Mouse (Mus musculus): ENCODE data around the gene Krt20. TPM values are rescaled to one million over a fixed set of nuclear protein-coding genes. Genes with fewer than 3 reads are reported as not detected.

The Krt20 gene
- polyA plus RNA-seq, 1 experiment from 2014 or later: 0.13 TPM

GRCm38 (mm10) chr11:99396661-99397060 is 41.3 kb downstream of the Krt20 start:
- WGBS: 82% methylated on average over 2 of the region's 2 CpGs
- Histone ChIP-seq H3K27me3 (ENCODE audit: control insufficient read depth, insufficient read depth, low read length) (peaks cover 2% of the 10 kb centered on the region; the same call in 1 of the 2 replicates), H3K4me3 (ENCODE audit: low read depth, low read length) (no peak overlapping the region)

DNA sequence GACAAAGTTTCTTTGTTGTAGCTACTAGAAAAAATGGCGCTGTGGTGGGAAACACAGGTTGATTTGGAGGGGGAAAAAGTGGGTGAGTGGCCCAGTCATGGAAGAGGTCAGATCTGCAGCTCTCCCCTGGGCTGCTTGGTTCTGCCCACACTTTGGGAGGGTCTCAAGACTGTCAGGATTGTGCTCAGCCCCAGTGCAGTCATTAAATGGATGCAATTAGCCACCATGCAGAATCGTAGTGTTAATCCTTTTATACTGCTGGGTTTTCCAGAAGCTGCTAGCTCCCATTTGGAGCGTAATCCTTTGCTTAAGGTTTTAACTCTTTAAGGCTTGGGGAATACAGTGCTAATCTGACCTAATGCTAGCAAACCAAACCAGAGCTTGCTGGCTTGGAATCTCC is 41.9 kb downstream of the Krt20 start:
- Histone ChIP-seq H3K27ac (ENCODE audit: low read depth, low read length) (no peak overlapping the region), H3K27me3 (ENCODE audit: control insufficient read depth, insufficient read depth, low read length) (peaks cover 2% of the 10 kb centered on the region; the same call in 1 of the 2 replicates), H3K9me3 (ENCODE audit: control insufficient read depth, low read length) (no peaks in the 10 kb centered on the region), H3K9ac (replicated peaks; ENCODE audit: low read depth, low read length) (no peak overlapping the region), H3K4me3 (ENCODE audit: low read depth, low read length) (no peak overlapping the region), H3K36me3 (ENCODE audit: control insufficient read depth, insufficient read depth, low read length) (no peaks in the 10 kb centered on the region), H3K4me1 (ENCODE audit: control insufficient read depth, insufficient read depth, low read length) (no peaks in the 10 kb centered on the region), H3K4me2 (ENCODE audit: low read depth, low read length) (no peak overlapping the region)
- no peak for ATAC-seq (ENCODE audit: low read depth)
- WGBS: 36% methylated on average over 3 of the region's 3 CpGs

More at GRCm38 (mm10) chr11:99396661-99397060, 41.3 kb downstream of the Krt20 start:
- no peak overlapping the region for H3K27ac ChIP-seq (ENCODE audit: low read depth, low read length)
- no peak overlapping the region for H3K4me2 ChIP-seq (ENCODE audit: low read depth, low read length)
- no peak for ATAC-seq (ENCODE audit: low read depth)
- no peaks in the 10 kb centered on the region for H3K4me1 ChIP-seq (ENCODE audit: control insufficient read depth, insufficient read depth, low read length)
- H3K36me3 ChIP-seq (ENCODE audit: control insufficient read depth, insufficient read depth, low read length): no peaks in the 10 kb centered on the region
- no peak overlapping the region for H3K9ac ChIP-seq (replicated peaks; ENCODE audit: low read depth, low read length)
- H3K9me3 ChIP-seq (ENCODE audit: control insufficient read depth, low read length): no peaks in the 10 kb centered on the region

DNA sequence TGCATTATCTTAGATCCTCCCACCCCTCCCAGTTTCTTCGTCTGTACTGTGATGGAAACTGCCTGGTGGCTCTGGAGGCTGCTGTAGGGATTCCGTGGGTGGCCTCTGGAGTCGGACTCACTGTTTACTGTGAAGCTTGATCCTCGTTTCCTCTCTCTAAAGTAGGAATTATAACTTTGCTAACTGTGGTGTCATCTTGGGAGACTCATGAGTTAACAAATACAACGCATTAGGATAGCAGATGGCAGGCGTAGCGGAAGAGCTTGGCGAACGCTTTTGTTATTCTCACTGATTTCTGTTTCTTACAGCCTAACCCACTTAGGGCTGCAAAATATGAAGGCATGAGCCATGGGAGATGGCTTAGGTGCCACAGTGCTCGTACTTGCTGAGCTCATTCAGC is 45.5 kb downstream of the Krt20 start:
- Histone ChIP-seq H3K36me3 (ENCODE audit: control insufficient read depth, insufficient read depth, low read length) (no peaks in the 10 kb centered on the region), H3K27me3 (ENCODE audit: control insufficient read depth, insufficient read depth, low read length) (no peaks in the 10 kb centered on the region), H3K4me1 (ENCODE audit: control insufficient read depth, insufficient read depth, low read length) (no peaks in the 10 kb centered on the region), H3K9me3 (ENCODE audit: control insufficient read depth, low read length) (no peaks in the 10 kb centered on the region), H3K4me3 (ENCODE audit: low read depth, low read length) (no peak overlapping the region), H3K9ac (replicated peaks; ENCODE audit: low read depth, low read length) (no peak overlapping the region), H3K27ac (ENCODE audit: low read depth, low read length) (no peak overlapping the region), H3K4me2 (ENCODE audit: low read depth, low read length) (no peak overlapping the region)
- no peak for ATAC-seq (ENCODE audit: low read depth)
- 89% methylated on average over 10 of the region's 10 CpGs for WGBS

GRCm38 (mm10) chr11:99391375-99391774 is 46.6 kb downstream of the Krt20 start:
- Histone ChIP-seq H3K4me2 (ENCODE audit: low read depth, low read length) (no peak overlapping the region), H3K9ac (replicated peaks; ENCODE audit: low read depth, low read length) (no peak overlapping the region), H3K4me1 (ENCODE audit: control insufficient read depth, insufficient read depth, low read length) (peaks cover 4% of the 10 kb centered on the region; the same call in 1 of the 2 replicates), H3K36me3 (ENCODE audit: control insufficient read depth, insufficient read depth, low read length) (no peaks in the 10 kb centered on the region), H3K27me3 (ENCODE audit: control insufficient read depth, insufficient read depth, low read length) (no peaks in the 10 kb centered on the region), H3K4me3 (ENCODE audit: low read depth, low read length) (no peak overlapping the region), H3K27ac (ENCODE audit: low read depth, low read length) (no peak overlapping the region), H3K9me3 (ENCODE audit: control insufficient read depth, low read length) (no peaks in the 10 kb centered on the region)
- 86% methylated on average over 6 of the region's 6 CpGs for WGBS
- no peak for ATAC-seq (ENCODE audit: low read depth)

- no peaks in the 10 kb centered on the region for H3K27me3 ChIP-seq (ENCODE audit: control insufficient read depth, insufficient read depth, low read length)
These were observed 47.1 kb downstream of the Krt20 start for GRCm38 (mm10) chr11:99390866-99391265.

GRCm38 (mm10) chr11:99389264-99389663 is 48.7 kb downstream of the Krt20 start, which contains the start of gene Krt10:
Gene Krt10, minus strand, starts transcription at chr11:99389364.
- Histone ChIP-seq H3K9me3 (ENCODE audit: control insufficient read depth, low read length) (no peaks in the 10 kb centered on the region), H3K36me3 (ENCODE audit: control insufficient read depth, insufficient read depth, low read length) (no peaks in the 10 kb centered on the region), H3K9ac (replicated peaks; ENCODE audit: low read depth, low read length) (no peak within 1 kb of the TSS), H3K4me2 (ENCODE audit: low read depth, low read length) (no peak within 1 kb of the TSS), H3K27me3 (ENCODE audit: control insufficient read depth, insufficient read depth, low read length) (no peaks in the 10 kb centered on the region), H3K4me1 (ENCODE audit: control insufficient read depth, insufficient read depth, low read length) (peaks cover 4% of the 10 kb centered on the region; the same call in 1 of the 2 replicates), H3K27ac (ENCODE audit: low read depth, low read length) (no peak within 1 kb of the TSS), H3K4me3 (ENCODE audit: low read depth, low read length) (no peak within 1 kb of the TSS)
- 78% methylated on average over 4 of the region's 4 CpGs for WGBS
- no peak for ATAC-seq (ENCODE audit: low read depth)

More at GRCm38 (mm10) chr11:99390866-99391265, 47.1 kb downstream of the Krt20 start:
- Histone ChIP-seq H3K36me3 (ENCODE audit: control insufficient read depth, insufficient read depth, low read length) (no peaks in the 10 kb centered on the region), H3K4me3 (ENCODE audit: low read depth, low read length) (no peak overlapping the region), H3K27ac (ENCODE audit: low read depth, low read length) (no peak overlapping the region), H3K9ac (replicated peaks; ENCODE audit: low read depth, low read length) (no peak overlapping the region), H3K9me3 (ENCODE audit: control insufficient read depth, low read length) (no peaks in the 10 kb centered on the region), H3K4me2 (ENCODE audit: low read depth, low read length) (no peak overlapping the region), H3K4me1 (ENCODE audit: control insufficient read depth, insufficient read depth, low read length) (peaks cover 4% of the 10 kb centered on the region; the same call in 1 of the 2 replicates)
- WGBS: 88% methylated on average over 7 of the region's 7 CpGs
- ATAC-seq (ENCODE audit: low read depth): no peak

GRCm38 (mm10) chr11:99388661-99389060 is 49.3 kb downstream of the Krt20 start:
- Histone ChIP-seq H3K27me3 (ENCODE audit: control insufficient read depth, insufficient read depth, low read length) (no peaks in the 10 kb centered on the region), H3K4me2 (ENCODE audit: low read depth, low read length) (no peak overlapping the region), H3K4me3 (ENCODE audit: low read depth, low read length) (no peak overlapping the region), H3K4me1 (ENCODE audit: control insufficient read depth, insufficient read depth, low read length) (peaks cover 4% of the 10 kb centered on the region; the same call in 1 of the 2 replicates), H3K27ac (ENCODE audit: low read depth, low read length) (no peak overlapping the region), H3K9me3 (ENCODE audit: control insufficient read depth, low read length) (no peaks in the 10 kb centered on the region), H3K36me3 (ENCODE audit: control insufficient read depth, insufficient read depth, low read length) (no peaks in the 10 kb centered on the region), H3K9ac (replicated peaks; ENCODE audit: low read depth, low read length) (no peak overlapping the region)
- ATAC-seq (ENCODE audit: low read depth): no peak
- 95% methylated on average over 18 of the region's 18 CpGs for WGBS

- H3K9me3 ChIP-seq (ENCODE audit: control insufficient read depth, low read length): no peaks in the 10 kb centered on the region
- H3K36me3 ChIP-seq (ENCODE audit: control insufficient read depth, insufficient read depth, low read length): no peaks in the 10 kb centered on the region
- peak overlapping the region; percentile 42 for H3K4me3 ChIP-seq (ENCODE audit: low read depth, low read length)
- peaks cover 4% of the 10 kb centered on the region; the same call in 1 of the 2 replicates for H3K4me1 ChIP-seq (ENCODE audit: control insufficient read depth, insufficient read depth, low read length)
- peak overlapping the region; percentile 95 for H3K27ac ChIP-seq (ENCODE audit: low read depth, low read length)
- 3% methylated on average over 71 of the region's 71 CpGs for WGBS
- H3K9ac ChIP-seq (replicated peaks; ENCODE audit: low read depth, low read length): peak overlapping the region; percentile 60
- H3K27me3 ChIP-seq (ENCODE audit: control insufficient read depth, insufficient read depth, low read length): peaks cover 5% of the 10 kb centered on the region
- peak; percentile 89 for ATAC-seq (ENCODE audit: low read depth)
- peak overlapping the region; percentile 84 for H3K4me2 ChIP-seq (ENCODE audit: low read depth, low read length)
These were observed 51.9 kb downstream of the Krt20 start for GRCm38 (mm10) chr11:99385813-99386721.

DNA sequence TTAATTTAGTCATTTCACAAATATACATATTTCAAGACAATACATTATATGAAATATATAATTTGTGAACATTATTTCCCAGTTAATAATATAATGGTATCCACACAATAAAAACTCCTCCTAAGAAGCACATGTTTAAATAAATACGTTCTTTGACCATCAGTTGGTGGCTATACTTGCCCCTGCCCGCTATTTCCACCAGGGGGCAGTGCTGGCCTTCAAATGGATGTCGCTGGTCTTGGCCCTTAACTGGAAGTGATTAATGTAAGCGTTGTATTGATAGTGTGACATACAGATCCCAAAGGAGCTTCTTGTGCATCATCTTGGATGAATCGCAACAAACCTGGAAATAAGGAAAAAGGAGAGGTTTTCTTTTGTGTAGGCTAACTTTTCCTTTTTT is 58.4 kb downstream of the Krt20 start:
- no peaks in the 10 kb centered on the region for H3K9me3 ChIP-seq (ENCODE audit: control insufficient read depth, low read length)
- H3K27me3 ChIP-seq (ENCODE audit: control insufficient read depth, insufficient read depth, low read length): peaks cover 5% of the 10 kb centered on the region
- ATAC-seq (ENCODE audit: low read depth): no peak
- H3K36me3 ChIP-seq (ENCODE audit: control insufficient read depth, insufficient read depth, low read length): no peaks in the 10 kb centered on the region
- no peaks in the 10 kb centered on the region for H3K4me1 ChIP-seq (ENCODE audit: control insufficient read depth, insufficient read depth, low read length)
- H3K4me3 ChIP-seq (ENCODE audit: low read depth, low read length): no peak overlapping the region
- no peak overlapping the region for H3K27ac ChIP-seq (ENCODE audit: low read depth, low read length)
- no peak overlapping the region for H3K9ac ChIP-seq (replicated peaks; ENCODE audit: low read depth, low read length)
- H3K4me2 ChIP-seq (ENCODE audit: low read depth, low read length): no peak overlapping the region
- 20% methylated on average over 5 of the region's 5 CpGs for WGBS

Data from neural tube, embryonic 14.5 days (tissue).